Mouse (Mus musculus) testis, adult 2 months (tissue): ENCODE measurements at regions not wholly inside any gene's neighbourhood (a gene's known extent, or its start where the extent isn't known, plus 50 kb on each side); places are given as distances from the start of the nearest gene placed in this dataset.

Experiments used
- H3K27ac ChIP-seq: fragments of 200-500 bp; 2 replicates; pipeline ENCODE4 v1.5.1; 2012; ENCODE audit warnings: low read depth, low read length; ENCODE audit not compliant: control insufficient read depth, insufficient read depth
- H3K27me3 ChIP-seq: fragments of 200-500 bp; 2 replicates; pipeline ENCODE4 v1.6.1; 2012; ENCODE audit warnings: mild to moderate bottlenecking, low read length, moderate library complexity; ENCODE audit not compliant: control insufficient read depth, insufficient read depth
- H3K36me3 ChIP-seq: fragments of 200-500 bp; 2 replicates; pipeline ENCODE4 v1.6.1; 2012; ENCODE audit warnings: mild to moderate bottlenecking, low read length; ENCODE audit not compliant: control insufficient read depth, insufficient read depth
- H3K4me1 ChIP-seq: fragments of 200-500 bp; 2 replicates; pipeline ENCODE4 v1.6.1; 2012; ENCODE audit warnings: low read length; ENCODE audit not compliant: control insufficient read depth, insufficient read depth
- H3K4me3 ChIP-seq: fragments of 200-500 bp; 2 replicates; pipeline ENCODE4 v1.5.1; 2012; ENCODE audit warnings: low read depth, mild to moderate bottlenecking, low read length, moderate library complexity, mixed read lengths; ENCODE audit not compliant: control insufficient read depth
- CTCF ChIP-seq: fragments of 200-500 bp; IDR thresholded peaks from 2 replicates; pipeline ENCODE4 v1.5.1; 2012; ENCODE audit warnings: low read depth, mild to moderate bottlenecking, inconsistent platforms, low read length, moderate library complexity; ENCODE audit not compliant: control insufficient read depth, insufficient read depth, insufficient replicate concordance
- POLR2A ChIP-seq: fragments of 200-500 bp; IDR thresholded peaks from 2 replicates; pipeline ENCODE4 v1.6.1; 2012; ENCODE audit warnings: low read depth, mild to moderate bottlenecking, inconsistent platforms, low read length, moderate library complexity; ENCODE audit not compliant: control insufficient read depth

DNA sequence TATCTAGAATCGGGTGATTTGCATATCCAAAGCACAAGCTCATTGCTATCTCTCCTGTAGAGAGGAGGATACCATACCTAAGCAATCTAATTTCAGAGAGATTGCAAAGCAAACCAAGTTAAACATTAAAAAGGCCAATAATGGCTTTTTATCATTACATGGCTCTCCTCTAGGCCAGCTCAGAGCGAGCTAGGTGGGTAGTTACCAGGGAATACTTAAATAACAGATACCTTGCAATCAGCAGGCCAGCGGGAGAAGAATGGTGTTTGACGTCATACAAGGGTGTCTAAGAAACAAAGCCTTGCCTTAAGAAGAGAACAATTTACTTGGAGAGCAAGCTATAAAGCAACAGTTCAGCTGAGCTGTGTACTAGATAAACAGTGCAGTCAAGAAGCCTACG, 207.4 kb upstream of the Kit start:
- H3K4me3 ChIP-seq = no peak overlapping the region
- no peak for TF ChIP-seq POLR2A
- no peak overlapping the region for H3K27ac ChIP-seq
- no peaks in the 10 kb centered on the region for H3K27me3 ChIP-seq
- H3K4me1 ChIP-seq = no peaks in the 10 kb centered on the region
- H3K36me3 ChIP-seq = no peaks in the 10 kb centered on the region

DNA sequence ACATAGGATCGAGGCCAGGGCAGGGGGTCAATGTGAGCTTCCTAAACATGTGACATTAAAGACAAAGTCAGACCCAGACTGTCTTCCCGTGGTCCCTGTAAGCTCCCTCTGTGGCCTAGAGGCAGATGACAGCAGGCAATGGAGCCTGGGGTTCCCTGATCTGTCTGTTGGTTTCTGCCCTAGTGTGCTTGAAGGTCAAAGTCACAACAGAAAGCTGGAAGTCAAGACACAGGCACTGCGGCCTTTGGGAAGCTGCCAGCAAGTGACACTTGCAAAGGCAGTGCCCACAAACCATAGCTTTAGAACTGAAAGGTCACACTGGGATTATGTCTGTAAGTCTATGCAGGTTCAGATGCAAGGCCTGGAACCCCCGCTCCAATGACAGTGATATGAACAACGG, 206.0 kb upstream of the Kit start:
- no peaks in the 10 kb centered on the region for H3K27me3 ChIP-seq
- no peak overlapping the region for H3K27ac ChIP-seq
- H3K4me1 ChIP-seq = no peaks in the 10 kb centered on the region
- no peak overlapping the region for H3K4me3 ChIP-seq
- H3K36me3 ChIP-seq = no peaks in the 10 kb centered on the region
- TF ChIP-seq CTCF = no peak
- no peak for TF ChIP-seq POLR2A

DNA sequence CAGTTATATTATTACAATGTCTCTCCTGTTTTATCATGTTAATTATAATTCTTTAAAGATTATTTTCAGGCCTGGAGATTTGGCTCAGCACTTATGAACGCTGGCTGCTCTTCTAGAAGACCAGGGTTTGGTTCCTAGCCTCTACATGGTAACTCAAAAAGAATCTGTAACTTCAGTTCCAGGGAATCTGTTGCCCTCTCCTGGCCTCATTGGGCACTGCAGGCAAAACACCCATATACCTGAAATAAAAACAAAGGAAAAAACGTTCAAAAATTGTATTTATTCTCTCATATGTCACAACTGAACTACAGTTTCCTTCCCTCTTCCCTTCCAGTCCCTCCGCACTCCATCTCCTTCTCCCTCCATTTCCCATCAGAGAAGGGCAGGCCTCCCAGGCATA, 201.9 kb upstream of the Kit start:
- no peaks in the 10 kb centered on the region for H3K36me3 ChIP-seq
- no peak overlapping the region for H3K4me3 ChIP-seq
- H3K4me1 ChIP-seq = no peaks in the 10 kb centered on the region
- no peaks in the 10 kb centered on the region for H3K27me3 ChIP-seq
- TF ChIP-seq POLR2A (no peak), CTCF (no peak)
- no peak overlapping the region for H3K27ac ChIP-seq

DNA sequence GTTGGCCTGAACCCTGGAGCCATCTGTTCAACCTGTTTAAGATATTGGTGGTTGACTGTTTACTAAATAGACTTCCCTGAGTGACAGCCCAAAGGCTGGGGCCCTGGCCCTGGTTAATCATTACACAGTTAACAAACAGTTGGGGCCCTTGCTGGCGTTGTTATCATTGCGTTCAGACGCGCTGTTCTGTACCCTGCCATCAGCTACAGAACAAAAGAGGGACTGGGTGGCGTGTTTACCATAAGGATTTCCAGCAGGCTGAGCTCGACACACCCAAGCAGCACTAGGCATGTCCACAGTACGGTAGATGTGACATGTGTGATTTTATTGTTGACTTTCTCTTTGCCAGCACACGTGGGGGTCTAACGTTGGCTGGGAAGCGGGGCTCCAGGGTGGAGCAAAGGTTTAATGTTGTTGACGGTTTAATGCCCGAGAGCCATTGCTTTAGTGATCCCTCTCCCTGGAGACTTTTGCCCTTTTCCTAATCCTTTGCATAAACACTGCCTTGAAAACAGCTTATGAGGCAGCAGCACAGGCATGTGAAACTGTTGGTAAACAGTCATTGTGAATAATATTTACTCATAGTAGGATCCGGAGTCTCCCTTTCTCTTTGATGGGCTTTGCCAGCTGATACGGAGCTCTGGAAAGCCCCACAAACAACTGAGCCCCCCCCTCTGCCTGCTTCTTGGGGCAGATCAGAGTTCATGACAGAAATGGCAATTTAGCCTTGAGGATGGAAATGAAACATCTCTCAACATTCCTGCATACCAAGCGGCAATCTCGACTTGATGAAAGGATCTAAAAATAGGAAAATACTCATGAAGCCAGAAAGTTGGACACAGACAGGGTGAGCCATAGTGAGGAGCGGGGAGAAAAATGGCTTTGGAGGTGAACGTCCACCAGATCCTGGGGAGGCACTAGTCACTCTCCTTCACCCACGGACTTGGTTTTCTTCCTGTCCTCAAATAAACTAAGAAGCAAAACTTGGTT, 197.1 kb upstream of the Kit start:
- Histone ChIP-seq H3K27ac (no peak overlapping the region), H3K4me3 (no peak overlapping the region), H3K4me1 (no peaks in the 10 kb centered on the region), H3K27me3 (no peaks in the 10 kb centered on the region), H3K36me3 (no peaks in the 10 kb centered on the region)
- TF ChIP-seq CTCF (no peak), POLR2A (no peak)

DNA sequence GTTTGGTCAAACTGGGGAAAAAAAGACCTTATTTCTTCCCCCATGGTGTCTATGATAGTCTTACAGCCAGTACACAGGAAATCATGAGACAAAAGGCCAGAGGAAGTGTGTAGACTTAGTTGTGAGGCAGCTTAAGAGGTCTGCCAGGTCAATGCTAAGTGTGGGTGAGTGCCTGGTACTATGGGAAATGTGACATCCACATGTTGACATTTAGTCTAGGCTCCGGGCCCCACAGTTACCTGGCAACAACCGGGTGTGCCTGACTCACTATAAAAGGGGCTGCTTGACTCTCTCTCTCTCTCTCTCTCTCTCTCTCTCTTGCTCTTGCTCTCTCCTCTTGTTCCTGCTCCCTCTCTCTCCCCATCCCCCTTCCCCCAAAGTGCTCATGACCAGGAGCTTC, 196.1 kb upstream of the Kit start:
- Histone ChIP-seq H3K27ac (no peak overlapping the region), H3K4me3 (no peak overlapping the region), H3K4me1 (no peaks in the 10 kb centered on the region), H3K27me3 (no peaks in the 10 kb centered on the region), H3K36me3 (no peaks in the 10 kb centered on the region)
- TF ChIP-seq POLR2A (no peak), CTCF (no peak)

DNA sequence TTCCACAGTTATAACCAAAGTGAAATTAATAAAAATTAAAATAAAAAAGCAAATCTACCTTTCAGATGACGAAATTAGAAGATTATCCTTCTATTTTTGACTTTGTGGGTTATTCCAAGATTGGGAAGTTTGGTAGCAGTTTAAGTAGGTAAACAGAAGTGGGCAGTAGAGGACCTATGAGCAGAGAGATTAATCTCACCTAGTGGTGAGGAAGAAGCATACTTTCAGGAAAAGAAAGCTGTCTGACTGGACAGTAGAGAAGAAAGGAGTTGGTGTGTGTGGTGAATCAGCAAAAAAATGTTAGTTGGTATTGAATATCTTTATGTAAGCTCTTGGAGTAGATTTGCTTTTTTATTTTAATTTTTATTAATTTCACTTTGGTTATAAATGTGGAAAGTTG, 194.4 kb upstream of the Kit start:
- H3K4me1 ChIP-seq = no peaks in the 10 kb centered on the region
- H3K36me3 ChIP-seq = no peaks in the 10 kb centered on the region
- TF ChIP-seq POLR2A (no peak), CTCF (no peak)
- H3K27me3 ChIP-seq = no peaks in the 10 kb centered on the region
- H3K4me3 ChIP-seq = no peak overlapping the region
- no peak overlapping the region for H3K27ac ChIP-seq

DNA sequence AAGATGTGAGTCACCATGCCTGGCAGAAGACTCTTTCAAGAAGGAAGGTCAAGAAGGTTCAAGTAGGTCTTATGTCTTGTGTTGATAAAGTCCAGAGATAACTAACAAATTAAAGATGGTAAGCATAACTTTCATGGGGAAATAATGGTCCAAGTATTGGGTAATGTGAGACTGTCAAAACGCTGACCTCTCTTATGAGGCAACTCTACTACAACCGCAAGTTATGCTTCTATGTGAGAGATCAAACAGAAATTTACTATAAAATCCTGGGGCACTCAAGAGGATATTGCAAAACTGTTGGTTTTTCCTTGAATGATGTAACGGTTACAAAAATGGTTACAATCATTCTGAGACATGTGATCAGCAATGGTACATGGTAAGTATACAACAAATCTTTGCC, 192.6 kb upstream of the Kit start:
- TF ChIP-seq CTCF (no peak), POLR2A (no peak)
- no peaks in the 10 kb centered on the region for H3K4me1 ChIP-seq
- no peaks in the 10 kb centered on the region for H3K27me3 ChIP-seq
- H3K36me3 ChIP-seq = no peaks in the 10 kb centered on the region
- no peak overlapping the region for H3K27ac ChIP-seq
- H3K4me3 ChIP-seq = no peak overlapping the region
